Mouse (Mus musculus) heart, adult 8-10 months (tissue): ENCODE results near the gene Dok4. TPM values are rescaled to one million over a fixed set of nuclear protein-coding genes. Genes with fewer than 3 reads are reported as not detected.

Source experiments
- DNase-seq: peaks from one replicate; pipeline ENCODE4 v3.0.0; 2022; ENCODE audit warnings: low spot score
- total RNA-seq, 4 experiments: library from RNA; stranded (reverse); gene quantifications; 2 replicates each; pipeline ENCODE4 v1.2.4; 2022

Gene Dok4
- total RNA-seq = 10 to 100 TPM in 3 of 4 experiments, 1 to 10 TPM in 1; 9.2 to 15.2 (median 14.8) TPM

DNA sequence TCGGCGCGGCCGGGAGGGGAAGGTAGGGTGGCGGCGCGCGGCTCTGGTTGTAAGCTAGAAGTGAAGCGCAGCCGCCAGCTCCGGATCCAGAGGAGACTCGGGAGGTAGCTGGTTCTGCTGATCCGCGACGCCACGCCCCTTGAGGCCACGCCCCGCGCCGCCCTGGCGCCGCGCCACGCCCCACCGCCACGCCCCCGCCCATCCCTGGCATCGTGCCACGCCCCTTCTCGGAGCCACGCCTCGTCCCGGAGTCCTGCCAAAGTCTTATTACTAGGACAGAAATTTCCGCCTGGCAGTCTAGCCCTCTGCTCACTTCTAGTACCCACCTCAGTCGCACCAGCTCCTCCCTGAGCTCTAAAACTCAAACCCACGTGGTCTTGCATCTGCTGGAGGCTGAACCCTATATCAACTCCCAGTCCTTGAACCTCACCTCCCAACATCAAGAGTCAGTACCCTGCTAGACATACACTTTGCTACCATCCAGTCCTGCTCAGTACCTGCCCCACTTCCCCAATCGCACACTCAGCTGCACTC lies at the start of gene Dok4:
Gene Dok4, minus strand, starts transcription at position 134 of the 534 bp plus-strand sequence.
- DNase-seq = peak; percentile 84

DNA sequence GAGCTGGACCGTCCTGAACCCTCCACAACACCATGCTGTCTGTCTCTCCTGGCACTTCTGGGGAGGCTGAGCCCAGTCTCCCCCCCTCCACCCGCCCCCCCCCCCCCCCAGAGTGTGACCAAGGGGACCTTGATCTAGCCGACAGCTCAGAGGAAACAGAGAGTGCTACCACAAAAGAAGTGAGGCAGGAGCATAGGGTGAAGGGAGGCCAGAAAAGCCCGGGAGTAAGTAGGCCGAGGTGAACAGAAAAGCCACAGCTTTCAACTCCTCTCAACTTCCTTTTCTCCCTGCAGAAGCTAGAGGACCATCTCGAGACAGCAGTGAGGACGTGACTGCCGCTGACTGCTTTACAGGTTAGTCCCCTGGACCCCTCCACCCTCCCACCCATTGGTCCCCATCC lies 47.3 kb upstream of the Dok4 start, which contains the start of gene Adgrg5:
Gene Adgrg5, plus strand, starts transcription at position 290 of the 400 bp plus-strand sequence.
- DNase-seq = no peak

DNA sequence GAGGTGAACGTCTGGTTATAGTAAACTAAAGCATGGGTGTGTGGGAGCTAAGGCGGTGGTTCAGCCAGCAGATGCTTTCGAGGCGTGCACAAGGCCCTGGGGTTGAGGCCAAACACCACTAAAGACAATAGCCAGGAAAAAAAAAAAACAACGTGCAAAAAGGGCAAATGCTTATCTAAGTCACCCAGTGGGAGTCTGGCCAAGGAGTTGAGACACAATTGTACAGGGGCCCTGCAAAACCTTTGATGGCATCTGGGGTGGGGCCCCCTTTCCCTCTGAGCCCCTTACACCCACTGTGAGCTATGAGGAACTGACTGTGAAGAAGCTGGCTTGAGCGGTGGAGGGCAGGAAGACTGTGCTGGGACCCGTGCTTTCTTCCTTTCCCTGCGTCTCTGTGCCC lies 46.5 kb upstream of the Dok4 start:
- DNase-seq = peak; percentile 25

DNA sequence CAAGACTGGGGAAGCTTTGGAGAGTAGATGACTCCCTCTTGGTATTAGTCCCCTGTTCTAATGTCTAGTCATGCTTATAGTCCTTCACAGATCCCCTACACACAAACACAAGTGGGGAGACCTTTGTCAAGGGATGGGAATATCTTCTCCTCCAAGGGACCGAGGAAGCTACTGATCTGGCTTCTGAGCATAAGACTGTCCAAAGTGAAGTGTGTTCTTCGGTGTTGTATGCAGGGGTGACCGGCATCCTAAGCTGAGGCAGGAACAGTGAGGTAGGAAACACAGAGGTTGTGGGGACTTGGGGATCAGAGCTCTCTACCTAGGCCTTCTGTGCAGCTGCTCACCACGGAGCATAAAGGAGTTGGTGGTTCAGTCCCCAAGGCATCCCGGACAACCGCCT lies 46.0 kb upstream of the Dok4 start:
- DNase-seq = no peak

DNA sequence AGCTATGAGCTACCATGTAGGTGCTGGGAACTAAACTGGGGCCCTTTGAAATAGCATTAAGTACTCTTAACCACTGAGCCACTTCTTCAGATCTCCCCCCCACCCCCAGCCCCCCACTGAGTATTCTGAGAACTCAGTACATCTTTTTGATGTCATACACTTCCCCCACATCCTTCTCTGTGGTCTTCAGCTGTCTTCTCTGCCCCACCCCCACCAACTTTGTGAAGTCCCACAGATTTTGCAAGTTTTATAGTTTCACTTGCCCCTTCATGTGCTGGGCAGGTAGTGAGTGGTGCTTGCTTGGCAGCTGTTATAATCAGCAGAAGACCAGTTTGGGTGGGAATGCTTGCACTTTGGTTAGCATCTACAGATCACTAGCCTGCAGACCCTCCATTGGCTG lies 43.1 kb upstream of the Dok4 start:
- no peak for DNase-seq

DNA sequence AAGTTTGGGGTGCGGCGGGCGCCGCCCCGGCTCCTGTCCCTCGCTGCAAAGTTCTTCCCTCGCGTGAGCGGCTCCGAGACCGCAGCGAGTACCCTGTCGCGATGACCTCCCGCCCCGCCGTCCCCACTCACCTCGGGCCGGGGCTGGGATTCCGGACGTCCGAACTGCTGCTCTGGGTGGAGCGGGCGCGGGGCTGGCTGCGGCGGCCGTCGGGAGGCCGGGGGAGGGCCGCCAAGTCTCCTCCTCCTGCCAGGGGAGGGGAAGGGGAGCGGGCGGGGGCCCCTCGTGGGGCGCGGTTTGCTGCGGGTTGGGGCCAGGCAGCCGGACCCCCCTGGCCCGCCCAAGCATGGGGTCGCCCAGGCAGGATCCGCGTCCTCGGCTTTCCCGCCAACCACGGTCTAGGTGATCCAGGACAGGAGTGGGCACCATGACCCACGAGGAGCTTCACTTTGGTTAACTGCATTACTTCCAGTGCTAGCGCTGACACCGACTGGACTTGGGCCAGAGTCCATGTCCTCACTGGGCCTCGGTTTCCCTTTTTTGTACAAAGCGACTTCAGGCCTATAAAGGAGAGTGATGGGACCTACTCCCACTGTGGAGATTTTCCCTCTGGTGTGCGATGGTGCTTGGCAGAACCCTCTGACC lies 41.8 kb upstream of the Dok4 start, which contains the start of gene Ccdc102a:
Gene Ccdc102a, minus strand, starts transcription at position 248 of the 645 bp plus-strand sequence.
- peak; percentile 37 for DNase-seq

DNA sequence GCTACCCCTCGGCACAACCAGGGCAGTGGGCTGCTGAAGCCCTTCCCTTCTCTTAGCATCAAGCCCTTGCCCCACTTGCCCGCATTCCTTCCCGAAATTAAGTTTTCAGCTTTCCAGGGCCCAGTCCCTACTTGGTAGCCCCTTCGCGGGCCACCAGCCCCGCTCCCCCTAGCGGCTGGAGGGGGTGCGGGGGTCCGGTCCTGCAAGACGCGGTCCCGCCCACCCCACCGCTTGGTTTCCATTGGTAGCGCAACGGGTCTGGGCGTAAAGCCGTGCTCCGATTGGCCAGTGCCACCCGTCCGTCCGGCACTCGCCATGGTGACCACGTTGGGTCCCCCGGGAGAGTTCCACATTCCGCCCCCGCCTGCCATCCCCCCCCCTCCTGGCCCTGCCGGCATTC lies 41.2 kb upstream of the Dok4 start:
- DNase-seq = peak; percentile 95

DNA sequence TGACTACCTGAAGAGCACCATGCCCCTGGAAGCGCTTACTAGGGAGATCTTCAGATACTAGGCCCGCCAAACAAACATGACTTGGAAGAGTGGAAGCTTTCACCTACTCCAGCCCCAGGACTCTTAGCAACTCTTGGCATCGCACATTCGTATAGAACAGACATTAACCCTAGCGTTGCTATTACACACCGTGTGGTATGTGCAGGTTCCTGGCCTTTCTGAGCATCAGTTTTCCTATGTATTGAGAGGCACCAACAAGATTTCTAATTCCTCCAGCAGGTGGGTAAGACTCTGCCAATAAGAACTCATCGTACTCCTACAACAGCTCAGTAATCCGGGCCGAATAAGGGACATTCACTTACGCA lies 40.8 kb upstream of the Dok4 start:
- no peak for DNase-seq

DNA sequence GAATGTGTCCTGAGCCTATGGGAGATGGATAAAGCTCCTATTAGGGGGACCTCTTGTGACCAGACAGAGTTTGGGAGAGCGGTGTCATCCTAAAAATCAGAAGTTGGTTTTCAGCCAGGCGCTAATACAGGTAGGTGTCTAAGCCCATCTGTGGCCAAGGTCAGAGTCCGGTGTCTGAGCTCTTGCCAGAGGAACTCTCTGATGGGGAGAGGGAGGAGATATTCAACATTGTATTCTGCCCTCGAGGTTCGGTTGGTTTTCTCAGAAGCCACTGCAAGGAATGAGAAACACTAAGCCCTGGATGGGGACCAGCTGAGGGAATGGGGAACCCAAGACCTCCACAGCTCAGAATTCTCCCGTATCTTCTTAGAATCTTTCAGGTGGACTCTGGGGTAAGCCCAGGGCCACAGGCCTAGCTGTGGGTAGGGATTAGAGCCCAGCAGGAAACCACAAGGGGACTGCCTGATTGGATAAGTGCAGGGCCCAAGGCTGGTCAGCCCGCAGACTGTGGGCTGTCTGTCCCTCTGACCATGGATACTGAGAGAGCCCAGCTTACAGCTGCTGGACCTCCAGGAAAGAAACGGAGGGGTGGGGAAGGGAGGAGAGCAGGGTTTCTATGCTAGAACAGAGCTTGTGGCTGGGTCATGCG lies 40.3 kb upstream of the Dok4 start:
- no peak for DNase-seq

DNA sequence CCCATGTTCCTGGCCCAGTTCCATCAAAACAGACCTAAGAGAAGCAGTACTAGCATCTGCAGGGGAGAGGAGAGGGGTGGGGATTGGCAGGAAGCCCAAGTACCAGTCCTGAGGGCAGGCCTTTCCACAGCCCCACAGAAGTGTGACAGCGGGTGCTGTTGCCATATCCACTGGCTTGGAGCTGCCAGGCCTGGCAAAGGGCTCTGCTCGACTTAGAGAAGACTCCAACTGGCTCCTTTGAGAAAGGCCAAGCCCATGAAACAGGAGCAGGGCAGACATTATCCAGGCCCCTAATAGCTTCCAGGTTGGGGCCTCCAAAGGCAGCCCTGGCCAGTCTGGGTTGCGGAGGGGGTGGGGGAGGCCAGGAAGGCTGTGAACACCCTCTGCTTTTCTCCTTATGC lies 38.6 kb upstream of the Dok4 start:
- no peak for DNase-seq

DNA sequence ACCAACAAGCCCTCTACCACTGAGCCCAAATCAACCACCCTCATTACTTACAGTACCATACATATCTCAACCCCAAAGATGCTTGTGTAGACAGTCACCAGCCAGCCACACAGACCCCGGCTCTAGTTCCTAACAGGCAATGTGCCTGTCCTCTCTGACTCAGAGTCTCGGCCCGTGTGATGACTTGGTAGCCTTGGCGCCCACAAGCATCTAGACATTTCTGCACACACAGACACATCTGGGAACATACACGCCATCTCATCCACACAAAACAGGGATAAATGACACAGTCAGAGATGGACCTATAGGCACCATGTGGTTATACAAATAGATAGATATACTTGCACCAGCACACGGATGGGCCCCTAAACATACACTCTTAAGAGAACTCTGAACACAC lies 38.1 kb upstream of the Dok4 start:
- no peak for DNase-seq

DNA sequence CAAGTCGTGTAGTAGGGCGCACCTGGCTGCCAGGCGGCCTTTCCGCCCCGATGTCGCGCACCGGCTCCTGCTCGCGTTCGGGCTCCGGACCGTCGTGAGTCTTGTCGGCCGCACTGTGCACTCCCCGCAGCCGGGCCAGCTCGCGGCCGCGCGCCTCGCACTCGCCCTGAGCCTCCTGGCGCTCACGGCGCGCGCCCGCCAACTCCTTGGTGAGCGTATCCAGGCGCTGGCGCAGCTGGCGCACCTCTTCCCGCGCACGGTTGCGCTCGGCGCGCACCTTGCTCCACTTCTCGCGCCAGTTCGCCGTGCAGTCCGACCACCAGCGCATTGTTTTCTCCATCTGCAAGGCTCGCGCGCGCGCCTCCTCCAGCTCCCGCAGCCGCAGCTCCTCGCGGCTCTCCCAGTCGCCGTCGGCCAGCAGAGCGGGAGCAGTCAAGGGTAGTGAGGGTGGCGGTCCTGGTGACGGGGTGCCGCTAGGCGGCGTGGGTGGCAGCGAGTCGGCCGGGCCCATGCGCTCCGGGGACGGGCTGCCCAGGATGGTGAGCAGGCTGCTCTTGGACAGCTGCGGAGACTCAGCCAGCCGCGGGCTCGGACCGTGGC lies 37.0 kb upstream of the Dok4 start:
- DNase-seq = no peak

DNA sequence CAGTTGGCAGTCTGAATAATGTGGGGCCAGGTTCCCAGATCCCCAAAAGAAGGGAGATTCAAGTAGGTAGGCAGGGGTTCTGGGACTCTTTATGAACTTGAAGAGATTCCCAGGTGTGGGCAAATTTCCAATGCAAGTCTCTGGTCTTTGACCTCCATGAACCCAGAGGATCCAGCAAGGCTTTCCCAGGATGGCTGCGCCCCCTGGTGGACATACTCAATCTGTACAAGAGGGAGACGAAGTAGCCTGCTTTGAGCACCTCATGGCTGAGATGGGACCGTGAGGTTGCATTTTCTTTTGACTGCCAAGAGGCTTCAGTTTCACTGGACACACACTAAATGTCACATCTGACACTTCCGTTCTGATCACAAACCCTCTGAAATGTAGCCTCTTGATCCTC lies 32.7 kb upstream of the Dok4 start:
- DNase-seq = peak; percentile 87

DNA sequence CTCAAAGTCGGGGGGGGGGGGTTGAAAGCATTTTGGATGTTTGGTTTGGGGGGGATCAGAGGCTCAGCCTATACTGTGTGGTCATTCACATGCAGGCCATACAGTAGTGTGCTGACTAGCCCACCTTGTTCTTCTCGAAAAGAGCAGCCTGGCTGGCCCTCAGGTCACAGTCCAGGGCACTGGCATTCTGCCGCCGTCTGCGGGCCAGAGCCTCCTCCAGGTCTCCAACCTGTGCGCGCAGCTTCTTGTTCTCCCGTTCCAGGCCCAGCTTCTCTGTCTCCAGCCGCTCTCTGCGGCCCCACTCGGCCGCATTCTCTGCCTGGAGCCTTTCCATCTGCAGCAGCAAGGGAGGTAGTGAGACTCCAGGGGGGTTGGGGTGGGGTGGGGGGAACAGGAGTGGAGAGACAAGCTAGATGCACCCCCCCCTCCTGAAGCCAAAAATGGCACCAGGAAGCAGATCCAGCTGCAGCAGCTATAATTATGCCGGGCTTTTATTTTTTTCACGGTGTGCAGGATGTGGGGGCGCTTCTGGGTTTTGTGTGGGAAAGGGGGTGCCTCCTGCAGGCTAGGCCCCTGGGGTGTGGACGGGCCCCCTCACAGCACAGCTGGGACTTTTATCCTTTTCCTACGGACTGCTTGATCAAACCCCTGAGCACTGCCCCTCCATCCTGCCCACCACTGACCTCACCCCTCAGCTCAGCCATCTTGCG lies 31.6 kb upstream of the Dok4 start:
- DNase-seq = peak; percentile 55

DNA sequence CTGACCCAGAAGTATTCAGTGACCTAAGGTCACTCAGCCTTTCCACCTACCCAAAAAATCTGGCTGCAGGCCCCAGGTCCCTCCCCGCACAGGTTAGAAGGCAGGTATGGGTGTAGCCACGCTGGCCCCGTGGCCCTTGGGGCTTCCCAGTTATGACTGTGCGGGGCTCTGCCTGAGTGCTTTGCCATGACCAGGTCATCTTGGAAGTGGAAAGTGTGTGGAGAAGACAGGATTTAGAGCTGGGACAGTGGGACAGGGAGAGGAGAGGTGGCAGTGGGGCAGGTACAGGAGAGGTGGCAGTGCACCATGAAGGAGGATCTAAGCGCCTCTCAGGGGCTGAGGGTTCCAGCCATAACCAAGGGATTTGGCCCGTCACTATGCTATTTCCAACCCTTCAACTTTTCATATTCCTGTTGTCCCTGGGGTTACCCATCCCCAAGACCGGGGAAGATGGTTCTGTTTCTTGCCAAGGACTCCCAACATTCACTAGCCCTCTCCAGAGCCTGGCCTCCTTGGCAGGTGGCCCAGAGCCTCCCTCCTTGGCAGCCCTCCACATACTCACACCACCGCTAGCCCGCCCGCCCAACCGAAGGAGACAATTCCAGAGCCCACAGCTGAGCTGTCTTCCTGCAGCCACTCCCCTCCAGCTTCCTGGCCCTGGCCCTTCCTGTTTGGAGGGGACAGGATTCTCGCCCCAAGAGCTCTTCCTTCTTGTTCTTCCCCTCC lies 28.5 kb upstream of the Dok4 start:
- DNase-seq = peak; percentile 92

DNA sequence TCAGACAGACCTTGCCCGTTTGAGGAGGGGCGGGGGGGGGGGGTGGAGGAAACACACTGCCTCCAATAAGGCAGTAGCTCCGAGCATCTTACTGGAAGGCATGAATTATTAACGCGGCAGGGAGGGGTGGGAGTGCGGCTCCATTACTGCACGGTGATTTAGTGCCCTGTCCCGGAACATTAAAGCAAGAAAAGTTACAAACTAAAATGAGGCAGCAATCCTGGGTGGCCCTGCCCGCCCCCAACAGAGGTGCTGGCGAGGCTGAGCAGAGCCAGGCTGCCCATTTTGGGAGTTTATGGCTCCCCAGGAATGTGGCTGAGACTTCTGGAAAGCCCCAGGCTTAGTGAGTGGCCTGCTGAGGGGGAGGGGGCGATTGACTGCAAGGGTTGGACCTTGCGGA lies 27.6 kb upstream of the Dok4 start:
- no peak for DNase-seq

DNA sequence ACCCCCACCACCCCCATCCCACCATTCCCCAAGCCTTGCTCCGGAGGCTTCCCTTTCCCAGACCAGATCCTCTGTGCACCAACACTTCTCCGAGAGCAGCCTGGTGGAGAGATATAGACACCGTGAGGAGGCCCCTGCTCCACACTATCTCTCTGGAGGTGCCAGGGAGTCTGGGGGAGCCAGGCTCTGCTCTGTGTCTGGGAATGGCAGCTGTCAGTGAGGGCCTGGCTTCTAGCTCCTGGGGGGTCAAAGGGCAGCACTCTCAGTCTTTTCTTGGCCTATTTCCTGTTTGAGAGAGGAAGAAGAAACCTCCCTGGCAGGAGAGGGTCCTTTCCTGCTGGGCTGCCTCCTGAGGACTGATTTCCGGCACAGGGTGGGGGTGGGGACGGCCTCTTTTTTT lies 24.9 kb upstream of the Dok4 start:
- no peak for DNase-seq

DNA sequence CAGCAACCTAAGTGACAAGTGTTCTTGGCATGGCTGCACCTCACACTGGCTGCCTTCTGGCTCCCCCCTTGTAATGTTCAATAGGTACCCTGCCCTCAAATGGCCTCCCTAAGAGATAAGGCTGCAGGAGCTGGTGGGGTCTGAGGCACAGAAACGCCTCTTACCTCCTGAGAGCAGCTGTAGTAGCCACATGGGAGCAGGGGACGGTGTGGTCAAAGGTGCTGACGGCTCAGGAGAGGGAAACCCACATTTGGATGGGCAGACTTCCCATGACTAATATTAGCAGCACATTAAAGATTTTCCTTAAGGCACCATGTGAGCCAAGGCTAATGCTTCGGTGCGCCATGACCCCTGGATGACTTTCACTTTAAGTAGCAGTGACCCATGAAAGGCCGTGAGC lies 24.5 kb upstream of the Dok4 start:
- no peak for DNase-seq

DNA sequence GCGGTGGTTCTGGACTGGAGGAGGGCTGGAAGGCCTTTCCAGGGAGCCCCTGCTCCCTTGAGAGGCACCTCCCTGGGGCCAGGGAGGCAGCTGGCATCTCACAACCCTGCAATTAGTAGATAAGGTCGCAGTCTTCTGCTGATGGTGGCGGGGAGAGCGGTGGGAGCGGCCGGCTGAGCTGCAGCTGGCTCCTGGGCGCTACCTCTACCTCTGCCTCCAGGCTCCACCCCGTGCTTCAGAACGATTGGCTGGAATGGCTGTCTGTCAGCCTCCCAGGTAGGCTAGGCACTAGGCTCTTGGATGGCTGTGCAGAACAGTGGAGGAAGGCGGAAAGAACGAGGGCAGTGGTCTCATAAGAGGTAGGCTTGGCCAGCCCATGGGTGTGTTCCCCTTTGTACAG lies 23.1 kb upstream of the Dok4 start:
- DNase-seq = no peak

DNA sequence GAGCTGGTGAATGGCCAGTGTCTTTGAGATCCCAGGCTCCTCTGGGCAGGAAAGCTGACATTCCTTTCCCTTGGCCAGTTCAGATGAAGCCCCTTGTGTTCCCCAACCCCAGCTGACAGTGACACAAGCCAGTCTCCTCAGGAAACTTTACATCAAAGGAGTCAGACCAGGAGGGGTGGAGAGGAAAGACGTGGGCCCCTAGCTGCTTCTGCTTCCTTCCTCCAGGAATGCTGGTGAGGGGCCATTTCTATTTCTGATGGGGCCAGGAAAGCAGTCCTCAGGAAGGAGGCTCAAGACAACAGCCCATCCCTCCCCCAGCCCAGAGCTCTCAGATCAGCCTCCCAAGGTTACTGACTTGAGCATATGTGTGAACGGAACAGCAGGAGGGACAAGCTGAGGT lies 16.8 kb upstream of the Dok4 start:
- no peak for DNase-seq

DNA sequence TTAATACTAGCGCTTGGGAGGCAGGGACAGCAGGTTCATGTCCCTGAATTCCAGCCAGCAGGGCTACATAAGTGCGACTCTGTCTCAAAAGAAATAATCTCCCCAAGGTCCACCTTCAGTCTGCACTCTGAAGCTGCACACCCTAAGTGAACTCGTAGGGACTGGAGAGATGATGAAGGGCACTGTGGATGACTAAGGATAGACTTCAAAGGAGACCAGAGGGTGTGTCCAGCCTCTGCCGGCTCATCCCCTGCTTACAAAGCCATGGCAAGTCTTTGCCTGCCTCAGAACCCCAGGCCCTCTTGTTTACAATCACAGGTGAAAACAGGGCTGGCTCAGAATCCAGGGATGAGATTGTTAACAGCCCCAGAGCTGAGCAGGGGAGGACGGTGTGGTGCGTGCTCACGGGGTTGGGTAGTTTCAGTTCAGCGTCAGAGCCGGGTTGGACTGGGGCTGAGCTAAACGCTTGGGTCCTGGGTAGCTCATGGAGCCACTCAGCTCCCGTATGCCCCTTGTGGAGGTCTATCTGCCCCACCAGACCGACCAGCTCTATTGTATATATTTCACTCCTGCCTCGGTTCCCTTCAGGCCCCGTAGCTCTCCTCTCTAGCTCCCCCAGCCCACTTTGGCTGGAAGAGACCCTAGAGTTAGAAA lies 12.4 kb upstream of the Dok4 start:
- no peak for DNase-seq
